ENCODE assay signal across 9 mouse cellular contexts in genomic region chr9:95667836-95668235, GRCm38 (mm10). TPM values are rescaled to one million over a fixed set of nuclear protein-coding genes. Genes with fewer than 3 reads are reported as not detected.
DNase-seq lines count a peak whose midpoint lies in the region; ATAC-seq and TF ChIP-seq lines count a peak whose summit lies in the region.
"Had no signal": no experiment of that assay in that cellular context is flagged by ENCODE, and none has a peak within 500 bp of the region (broad histone marks: within the 10 kb centered on the region; RNA-seq: fewer than 3 reads in every experiment).

No protein-coding gene starts in this region.

- H3K36me3 ChIP-seq in kidney, embryonic 16.5 days (ENCODE audit: insufficient read depth, low read length): no peaks in the 10 kb centered on the region
- H3K36me3 ChIP-seq in embryonic facial prominence, embryonic 15.5 days: no peaks in the 10 kb centered on the region
- H3K36me3 ChIP-seq in neural tube, embryonic 15.5 days: 0 out of 2 replicates have a peak, but pooled peaks cover 3% of the 10 kb centered on the region
- H3K36me3 ChIP-seq in stomach, postnatal 0 days (ENCODE audit: control insufficient read depth, insufficient read depth, low read length): no peaks in the 10 kb centered on the region

- ATAC-seq in kidney, embryonic 16.5 days (ENCODE audit: low FRiP score, low TSS enrichment): no peak
- ATAC-seq in embryonic facial prominence, embryonic 15.5 days (ENCODE audit: insufficient number of reproducible peaks, low FRiP score, low TSS enrichment, low read depth): peak; percentile 44; the same call in 1 of the 2 replicates
- ATAC-seq in neural tube, embryonic 15.5 days (ENCODE audit: low FRiP score): no peak
- ATAC-seq in stomach, postnatal 0 days (ENCODE audit: low FRiP score, low TSS enrichment): no peak
- ATAC-seq in erythroid progenitor cell, adult 5-6 weeks (replicated peaks; ENCODE audit: low FRiP score, poor library complexity, severe bottlenecking): no peak

- no peaks in the 10 kb centered on the region for H3K4me1 ChIP-seq in kidney, embryonic 16.5 days (ENCODE audit: insufficient read depth, low read length)
- peaks cover 4% of the 10 kb centered on the region; the same call in 1 of the 2 replicates for H3K4me1 ChIP-seq in embryonic facial prominence, embryonic 15.5 days
- peaks cover 14% of the 10 kb centered on the region for H3K4me1 ChIP-seq in neural tube, embryonic 15.5 days
- H3K4me1 ChIP-seq in stomach, postnatal 0 days (replicated peaks; ENCODE audit: control insufficient read depth, insufficient read depth): no peaks in the 10 kb centered on the region

- no peak overlapping the region for H3K27ac ChIP-seq in kidney, embryonic 16.5 days (ENCODE audit: low read length)
- H3K27ac ChIP-seq in embryonic facial prominence, embryonic 15.5 days (replicated peaks): no peak overlapping the region
- H3K27ac ChIP-seq in neural tube, embryonic 15.5 days (replicated peaks): no peak overlapping the region
- H3K27ac ChIP-seq in stomach, postnatal 0 days (replicated peaks): no peak overlapping the region
- H3K27ac ChIP-seq: liver, embryonic 14.5 days had no signal

- intact Hi-C loops in heart, postnatal 14 days (cut with DNase I): loop anchor here (5.0 kb wide), 1 partner anchor 106 kb away; no protein-coding TSS in a partner anchor

- no peak overlapping the region for H3K4me2 ChIP-seq in kidney, embryonic 16.5 days (replicated peaks; ENCODE audit: low read depth, low read length)
- no peak overlapping the region for H3K4me2 ChIP-seq in embryonic facial prominence, embryonic 15.5 days (replicated peaks)
- peak overlapping the region; percentile 9; the same call in 1 of the 2 replicates for H3K4me2 ChIP-seq in neural tube, embryonic 15.5 days
- H3K4me2 ChIP-seq in stomach, postnatal 0 days (replicated peaks; ENCODE audit: low read depth): no peak overlapping the region

- no peaks in the 10 kb centered on the region for H3K27me3 ChIP-seq in kidney, embryonic 16.5 days (ENCODE audit: insufficient read depth, low read length)
- H3K27me3 ChIP-seq in embryonic facial prominence, embryonic 15.5 days: no peaks in the 10 kb centered on the region
- no peaks in the 10 kb centered on the region for H3K27me3 ChIP-seq in neural tube, embryonic 15.5 days (replicated peaks)
- H3K27me3 ChIP-seq in stomach, postnatal 0 days (ENCODE audit: control insufficient read depth, insufficient read depth, low read length): no peaks in the 10 kb centered on the region

- peaks cover 3% of the 10 kb centered on the region; the same call in 1 of the 2 replicates for H3K9me3 ChIP-seq in kidney, embryonic 16.5 days (ENCODE audit: low read length)
- no peaks in the 10 kb centered on the region for H3K9me3 ChIP-seq in embryonic facial prominence, embryonic 15.5 days (replicated peaks)
- no peaks in the 10 kb centered on the region for H3K9me3 ChIP-seq in neural tube, embryonic 15.5 days (replicated peaks)
- no peaks in the 10 kb centered on the region for H3K9me3 ChIP-seq in stomach, postnatal 0 days (ENCODE audit: control insufficient read depth, low read length)

- WGBS in kidney, embryonic 16.5 days: 66% methylated on average over 9 of the region's 9 CpGs
- 42% methylated on average over 9 of the region's 9 CpGs for WGBS in embryonic facial prominence, embryonic 15.5 days
- WGBS in neural tube, embryonic 15.5 days: 31% methylated on average over 9 of the region's 9 CpGs
- WGBS in stomach, postnatal 0 days: 57% methylated on average over 9 of the region's 9 CpGs

- no peak overlapping the region for H3K4me3 ChIP-seq in kidney, embryonic 16.5 days (ENCODE audit: low read length)
- no peak overlapping the region for H3K4me3 ChIP-seq in embryonic facial prominence, embryonic 15.5 days (replicated peaks)
- H3K4me3 ChIP-seq in neural tube, embryonic 15.5 days (replicated peaks): no peak overlapping the region
- no peak overlapping the region for H3K4me3 ChIP-seq in stomach, postnatal 0 days (ENCODE audit: low read depth, low read length)

- no peak for TF ChIP-seq CTCF in stomach, postnatal 0 days (IDR thresholded peaks at IDR 0.05; ENCODE audit: low read depth)

- H3K9ac ChIP-seq in kidney, embryonic 16.5 days (replicated peaks; ENCODE audit: low read length): no peak overlapping the region
- H3K9ac ChIP-seq in embryonic facial prominence, embryonic 15.5 days: no peak overlapping the region
- no peak overlapping the region for H3K9ac ChIP-seq in neural tube, embryonic 15.5 days (replicated peaks)
- no peak overlapping the region for H3K9ac ChIP-seq in stomach, postnatal 0 days (ENCODE audit: low read length)
- H3K9ac ChIP-seq: liver, embryonic 14.5 days had no signal

- TF ChIP-seq EP300 in stomach, postnatal 0 days (optimal IDR thresholded peaks at IDR 0.05): no peak

- peak; percentile 50 for DNase-seq in kidney, adult 18-20 months
- DNase-seq in heart, postnatal 14 days: peak; percentile 86 to 88
- peak; percentile 65 to 84 for DNase-seq in layer of hippocampus, postnatal 14 days (ENCODE audit: low spot score in 2 of 2)
- DNase-seq in stomach, postnatal 0 days (ENCODE audit: low spot score): no peak

RNA-seq across cellular contexts. Expression of gene Pcolce2, which starts 30.4 kb away (rescaled TPM):
- 1.00 and 1.3 TPM in 2 replicates for polyA plus RNA-seq in kidney, embryonic 16.5 days (2015; fragmentation: Nextera tagmentation; extraction: Ambion mirVana)
- polyA plus RNA-seq in embryonic facial prominence, embryonic 15.5 days (2015; fragmentation: Nextera tagmentation; extraction: Ambion mirVana): 8.7 and 11.8 TPM in 2 replicates
- total RNA-seq in heart, postnatal 14 days (2021): 10 to 100 TPM; 24.3 to 25.1 TPM
- 1 to 10 TPM; 4.2 to 4.9 TPM for total RNA-seq in layer of hippocampus, postnatal 14 days (2021)
- 3.3 and 5.5 TPM in 2 replicates for polyA plus RNA-seq in neural tube, embryonic 15.5 days (2015; fragmentation: Nextera tagmentation; extraction: Ambion mirVana)
- 0.18 and 0.21 TPM in 2 replicates for polyA plus RNA-seq in stomach, postnatal 0 days (2015; fragmentation: Nextera tagmentation; extraction: Ambion mirVana)
- not detected in 2 replicates for total RNA-seq in erythroid progenitor cell, adult 5-6 weeks (2015; ENCODE audit: low replicate concordance)
- total RNA-seq in erythroid progenitor cell, adult 5-6 weeks (2017; ENCODE audit: low replicate concordance): not detected in 2 replicates
